Mouse (Mus musculus) brain, embryonic 14.5 days (tissue): Measurements from ENCODE around the gene Itga9. TPM values are rescaled to one million over a fixed set of nuclear protein-coding genes. Genes with fewer than 3 reads are reported as not detected.

Source experiments
- DNase-seq: peaks from one replicate; pipeline ENCODE4 v3.0.0-alpha.2; 2011; ENCODE audit warnings: low read depth
- CTCF ChIP-seq: fragments of 200-500 bp; IDR thresholded peaks from 2 replicates; pipeline ENCODE4 v1.5.1; 2012; ENCODE audit warnings: inconsistent platforms, mild to moderate bottlenecking, moderate library complexity, borderline replicate concordance; ENCODE audit not compliant: insufficient read depth, insufficient read length; ENCODE audit errors: extremely low read depth
- POLR2A ChIP-seq: fragments of 200-500 bp; IDR thresholded peaks from 2 replicates; pipeline ENCODE4 v1.6.1; 2012; ENCODE audit warnings: mild to moderate bottlenecking, inconsistent platforms, borderline replicate concordance; ENCODE audit not compliant: poor library complexity, insufficient read depth, insufficient read length, severe bottlenecking; ENCODE audit errors: extremely low read depth
- polyA plus RNA-seq: library from polyadenylated mRNA; depleted of rRNA; stranded (reverse); fragments of >200 nt; gene quantifications from 2 replicates; pipeline ENCODE4 v1.2.3, GENCODE M21; 2012

Itga9 gene
- polyA plus RNA-seq, 1 experiment = 3.0 TPM

- TF ChIP-seq CTCF (no peak), POLR2A (no peak)
These were observed 104.1 kb downstream of the Itga9 start for GRCm38 (mm10) chr9:118710625-118711024.

GRCm38 (mm10) chr9:118711749-118712148, 105.3 kb downstream of the Itga9 start:
- no peak for DNase-seq
- TF ChIP-seq POLR2A (no peak), CTCF (no peak)

More at GRCm38 (mm10) chr9:118710625-118711024, 104.1 kb downstream of the Itga9 start:
- DNase-seq = no peak

GRCm38 (mm10) chr9:118713515-118713914, 107.0 kb downstream of the Itga9 start:
- no peak for DNase-seq
- TF ChIP-seq POLR2A (no peak), CTCF (no peak)

- DNase-seq = no peak
- TF ChIP-seq CTCF (no peak), POLR2A (no peak)
These were observed 108.0 kb downstream of the Itga9 start for GRCm38 (mm10) chr9:118714536-118714935.

- TF ChIP-seq CTCF (no peak), POLR2A (no peak)
These were observed 109.6 kb downstream of the Itga9 start for GRCm38 (mm10) chr9:118715971-118716628.

GRCm38 (mm10) chr9:118717436-118717835, 110.9 kb downstream of the Itga9 start:
- TF ChIP-seq CTCF (no peak), POLR2A (no peak)
- DNase-seq = peak; percentile 66

More at GRCm38 (mm10) chr9:118715971-118716628, 109.6 kb downstream of the Itga9 start:
- DNase-seq = no peak

- DNase-seq = no peak
- TF ChIP-seq POLR2A (no peak), CTCF (no peak)
These were observed 112.0 kb downstream of the Itga9 start for GRCm38 (mm10) chr9:118718511-118718910.

GRCm38 (mm10) chr9:118721056-118721455, 114.6 kb downstream of the Itga9 start:
- TF ChIP-seq CTCF (no peak), POLR2A (no peak)

GRCm38 (mm10) chr9:118722789-118723325, 116.4 kb downstream of the Itga9 start:
- TF ChIP-seq POLR2A (no peak), CTCF (no peak)
- no peak for DNase-seq

More at GRCm38 (mm10) chr9:118721056-118721455, 114.6 kb downstream of the Itga9 start:
- DNase-seq = no peak

GRCm38 (mm10) chr9:118725128-118725527, 118.6 kb downstream of the Itga9 start:
- TF ChIP-seq POLR2A = no peak
- DNase-seq = no peak

- DNase-seq = no peak
- TF ChIP-seq POLR2A (no peak), CTCF (no peak)
These were observed 120.1 kb downstream of the Itga9 start for GRCm38 (mm10) chr9:118726550-118726949.

- DNase-seq = no peak
- TF ChIP-seq CTCF (no peak), POLR2A (no peak)
These were observed 121.8 kb downstream of the Itga9 start for GRCm38 (mm10) chr9:118728296-118728695.

- no peak for DNase-seq
- TF ChIP-seq POLR2A = no peak
- TF ChIP-seq CTCF = no peak
These were observed 122.5 kb downstream of the Itga9 start for GRCm38 (mm10) chr9:118728987-118729386.
